Mouse (Mus musculus) ES-Bruce4 (cell line): ENCODE data around the gene Adprh. TPM values are rescaled to one million over a fixed set of nuclear protein-coding genes. Genes with fewer than 3 reads are reported as not detected.

ENCODE experiments used
- H3K27ac ChIP-seq: 2 replicates; pipeline ENCODE4 v1.5.1; 2012; ENCODE audit warnings: low read length, inconsistent platforms; ENCODE audit not compliant: insufficient read depth
- H3K27me3 ChIP-seq: 2 replicates; pipeline ENCODE4 v1.6.1; 2012; ENCODE audit warnings: mild to moderate bottlenecking, low read length, inconsistent platforms; ENCODE audit not compliant: control insufficient read depth, poor library complexity, insufficient read depth, severe bottlenecking
- H3K36me3 ChIP-seq: 2 replicates; pipeline ENCODE4 v1.6.1; 2012; ENCODE audit warnings: inconsistent platforms, mild to moderate bottlenecking, low read length, moderate library complexity; ENCODE audit not compliant: control insufficient read depth, poor library complexity, insufficient read depth, severe bottlenecking
- H3K4me1 ChIP-seq: one replicate; pipeline ENCODE4 v1.8.1; 2011; ENCODE audit warnings: low read length; ENCODE audit not compliant: control insufficient read depth, insufficient read depth
- H3K4me3 ChIP-seq: 2 replicates; pipeline ENCODE4 v1.5.1; 2011; ENCODE audit warnings: low read depth, mild to moderate bottlenecking, low read length
- H3K9ac ChIP-seq: 2 replicates; pipeline ENCODE4 v1.6.1; 2012; ENCODE audit warnings: low read depth, mild to moderate bottlenecking, inconsistent platforms; ENCODE audit not compliant: poor library complexity, severe bottlenecking
- H3K9me3 ChIP-seq: replicated peaks from 2 replicates; pipeline ENCODE4 v1.6.1; 2012; ENCODE audit warnings: mild to moderate bottlenecking, low read length, inconsistent platforms; ENCODE audit not compliant: control insufficient read depth, poor library complexity, insufficient read depth, severe bottlenecking
- CTCF ChIP-seq: IDR thresholded peaks from one replicate; pipeline ENCODE4 v1.8.1; 2011; ENCODE audit warnings: low read depth, low read length
- EP300 ChIP-seq: IDR thresholded peaks from 2 replicates; pipeline ENCODE4 v1.6.1; 2011; ENCODE audit warnings: low read depth, low read length; ENCODE audit not compliant: insufficient read depth
- POLR2A ChIP-seq: IDR thresholded peaks from one replicate; pipeline ENCODE4 v1.8.1; 2011; ENCODE audit warnings: low read length; ENCODE audit not compliant: insufficient read depth
- polyA plus RNA-seq: library from polyadenylated mRNA; stranded (reverse); fragments of >200 nt; gene quantifications from 2 replicates; pipeline ENCODE4 v1.2.4, GENCODE M21; 2011; ENCODE audit warnings: low read depth; ENCODE audit not compliant: missing spikeins, insufficient read depth, insufficient read length

The Adprh gene
- polyA plus RNA-seq, 1 experiment = 50.7 TPM

GRCm38 (mm10) chr16:38461749-38462148, 9.2 kb upstream of the Adprh start:
- H3K4me3 ChIP-seq = no peak overlapping the region
- no peak overlapping the region for H3K27ac ChIP-seq
- H3K4me1 ChIP-seq = peaks cover 2% of the 10 kb centered on the region
- H3K9me3 ChIP-seq = no peaks in the 10 kb centered on the region
- H3K9ac ChIP-seq = no peak overlapping the region
- no peaks in the 10 kb centered on the region for H3K36me3 ChIP-seq
- TF ChIP-seq POLR2A (no peak), EP300 (no peak), CTCF (no peak)
- H3K27me3 ChIP-seq = no peaks in the 10 kb centered on the region

GRCm38 (mm10) chr16:38459990-38460389, 7.5 kb upstream of the Adprh start:
- Histone ChIP-seq H3K4me1 (peaks cover 6% of the 10 kb centered on the region), H3K27ac (no peak overlapping the region), H3K4me3 (no peak overlapping the region)

GRCm38 (mm10) chr16:38458600-38459280, 6.2 kb upstream of the Adprh start:
- no peaks in the 10 kb centered on the region for H3K36me3 ChIP-seq
- no peak overlapping the region for H3K4me3 ChIP-seq

More at GRCm38 (mm10) chr16:38459990-38460389, 7.5 kb upstream of the Adprh start:
- H3K9ac ChIP-seq = no peak overlapping the region
- H3K9me3 ChIP-seq = no peaks in the 10 kb centered on the region
- TF ChIP-seq CTCF = no peak
- no peak for TF ChIP-seq POLR2A
- no peak for TF ChIP-seq EP300
- H3K27me3 ChIP-seq = no peaks in the 10 kb centered on the region
- H3K36me3 ChIP-seq = no peaks in the 10 kb centered on the region

GRCm38 (mm10) chr16:38456812-38457567, 4.5 kb upstream of the Adprh start:
- no peak overlapping the region for H3K4me3 ChIP-seq
- H3K9me3 ChIP-seq = no peaks in the 10 kb centered on the region
- H3K27me3 ChIP-seq = no peaks in the 10 kb centered on the region
- H3K9ac ChIP-seq = no peak overlapping the region
- TF ChIP-seq CTCF = no peak
- no peak for TF ChIP-seq EP300
- TF ChIP-seq POLR2A = no peak
- H3K4me1 ChIP-seq = peaks cover 6% of the 10 kb centered on the region
- H3K27ac ChIP-seq = no peak overlapping the region
- H3K36me3 ChIP-seq = no peaks in the 10 kb centered on the region

More at GRCm38 (mm10) chr16:38458600-38459280, 6.2 kb upstream of the Adprh start:
- Histone ChIP-seq H3K9ac (no peak overlapping the region), H3K27ac (peak overlapping the region; percentile 76), H3K4me1 (peaks cover 6% of the 10 kb centered on the region), H3K27me3 (no peaks in the 10 kb centered on the region), H3K9me3 (no peaks in the 10 kb centered on the region)
- TF ChIP-seq EP300 (0 out of 2 replicates have a peak, but pooled peaks have one; percentile 55), POLR2A (no peak), CTCF (no peak)

- Histone ChIP-seq H3K27ac (no peak within 1 kb of the TSS), H3K4me1 (peaks cover 6% of the 10 kb centered on the region), H3K4me3 (no peak within 1 kb of the TSS), H3K9me3 (no peaks in the 10 kb centered on the region), H3K36me3 (no peaks in the 10 kb centered on the region), H3K27me3 (no peaks in the 10 kb centered on the region), H3K9ac (no peak within 1 kb of the TSS)
- no peak for TF ChIP-seq EP300
- no peak for TF ChIP-seq CTCF
- TF ChIP-seq POLR2A = no peak
These were observed 3.3 kb upstream of the Adprh start, which contains the start of gene Cd80 for GRCm38 (mm10) chr16:38455511-38456418. Gene Cd80, plus strand, starts transcription at chr16:38455561.
